Mouse (Mus musculus) liver, embryonic 12.5 days (tissue): ENCODE data around the gene Sgtb. TPM values are rescaled to one million over a fixed set of nuclear protein-coding genes. Genes with fewer than 3 reads are reported as not detected.

Experiments used
- ATAC-seq: fragments of 200-750 bp; cut with Nextera tagmentation; 2 replicates; pipeline ENCODE4 v1.8.0; 2017; ENCODE audit warnings: moderate number of reproducible peaks, mild to moderate bottlenecking, moderate library complexity
- H3K27ac ChIP-seq: fragments of 300-500 bp; sonication (generic); 2 replicates; pipeline ENCODE4 v1.5.1; 2016; ENCODE audit warnings: mild to moderate bottlenecking
- H3K27me3 ChIP-seq: fragments of 300-500 bp; sonication (generic); replicated peaks from 2 replicates; pipeline ENCODE4 v1.6.1; 2016; ENCODE audit warnings: mild to moderate bottlenecking, moderate library complexity
- H3K36me3 ChIP-seq: fragments of 300-500 bp; sonication (generic); 2 replicates; pipeline ENCODE4 v1.6.1; 2016; ENCODE audit warnings: mild to moderate bottlenecking, moderate library complexity
- H3K4me1 ChIP-seq: fragments of 300-500 bp; sonication (generic); 2 replicates; pipeline ENCODE4 v1.6.1; 2016
- H3K4me2 ChIP-seq: fragments of 300-500 bp; sonication (generic); 2 replicates; pipeline ENCODE4 v1.6.1; 2016; ENCODE audit warnings: mild to moderate bottlenecking, moderate library complexity
- H3K4me3 ChIP-seq: fragments of 300-500 bp; sonication (generic); 2 replicates; pipeline ENCODE4 v1.5.1; 2016; ENCODE audit warnings: mild to moderate bottlenecking, moderate library complexity
- H3K9ac ChIP-seq: fragments of 300-500 bp; sonication (generic); 2 replicates; pipeline ENCODE4 v1.6.1; 2016; ENCODE audit warnings: mild to moderate bottlenecking, moderate library complexity
- H3K9me3 ChIP-seq: fragments of 300-500 bp; sonication (generic); replicated peaks from 2 replicates; pipeline ENCODE4 v1.6.1; 2016; ENCODE audit warnings: mild to moderate bottlenecking, moderate library complexity
- WGBS: fragments of 180-500 bp; shearing (Covaris S2); methylation state at CpG from one replicate; pipeline ENCODE4 v1.1.7; 2016; ENCODE audit not compliant: insufficient replicate concordance; 5-methylcytosine and 5-hydroxymethylcytosine counted together
- polyA plus RNA-seq: library from polyadenylated mRNA; unstranded; fragments of >200 nt; fragmentation: Nextera tagmentation; extraction: Ambion mirVana; gene quantifications from 2 replicates; pipeline ENCODE4 v1.2.1, GENCODE M21; 2016

Gene Sgtb
- 1.1 TPM in 2 replicates for polyA plus RNA-seq

- Histone ChIP-seq H3K9me3 (no peaks in the 10 kb centered on the region), H3K27me3 (peaks cover 26% of the 10 kb centered on the region), H3K9ac (peak within 1 kb of the TSS; percentile 75), H3K4me3 (peak within 1 kb of the TSS; percentile 73), H3K4me2 (peak within 1 kb of the TSS; percentile 99), H3K36me3 (peaks cover 1% of the 10 kb centered on the region), H3K4me1 (peaks cover 18% of the 10 kb centered on the region), H3K27ac (peak within 1 kb of the TSS; percentile 69; the same call in 1 of the 2 replicates)
- peak; percentile 98 for ATAC-seq
- WGBS, result 2% methylated on average over 31 of the region's 44 CpGs
These were observed at the start of gene Sgtb, which contains the start of gene Nln for GRCm38 (mm10) chr13:104109288-104109815. Gene Sgtb, plus strand, starts transcription at chr13:104109741. Gene Nln, minus strand, starts transcription at chr13:104109614.

- H3K4me2 ChIP-seq, result no peak overlapping the region
- H3K4me1 ChIP-seq, result 0 out of 2 replicates have a peak, but pooled peaks cover 5% of the 10 kb centered on the region
- ATAC-seq, result no peak
- WGBS, result 82% methylated on average over 1 of the region's 1 CpGs
- peaks cover 9% of the 10 kb centered on the region; the same call in 1 of the 2 replicates for H3K36me3 ChIP-seq
- H3K27ac ChIP-seq, result no peak overlapping the region
- no peaks in the 10 kb centered on the region for H3K9me3 ChIP-seq
- H3K27me3 ChIP-seq, result no peaks in the 10 kb centered on the region
- no peak overlapping the region for H3K9ac ChIP-seq
- H3K4me3 ChIP-seq, result no peak overlapping the region
These were observed 49.3 kb upstream of the Sgtb start for GRCm38 (mm10) chr13:104060231-104060630.

- WGBS, result 71% methylated on average over 2 of the region's 2 CpGs
- H3K4me3 ChIP-seq, result no peak overlapping the region
- H3K36me3 ChIP-seq, result peaks cover 7% of the 10 kb centered on the region; the same call in 1 of the 2 replicates
These were observed 47.4 kb upstream of the Sgtb start for GRCm38 (mm10) chr13:104061975-104062750.

GRCm38 (mm10) chr13:104063061-104063460 lies 46.5 kb upstream of the Sgtb start:
- Histone ChIP-seq H3K27ac (no peak overlapping the region), H3K9me3 (no peaks in the 10 kb centered on the region), H3K27me3 (no peaks in the 10 kb centered on the region), H3K4me1 (0 out of 2 replicates have a peak, but pooled peaks cover 5% of the 10 kb centered on the region), H3K4me3 (no peak overlapping the region), H3K9ac (no peak overlapping the region), H3K4me2 (no peak overlapping the region), H3K36me3 (peaks cover 8% of the 10 kb centered on the region; the same call in 1 of the 2 replicates)
- 85% methylated on average over 9 of the region's 9 CpGs for WGBS
- ATAC-seq, result no peak

More at GRCm38 (mm10) chr13:104061975-104062750, 47.4 kb upstream of the Sgtb start:
- Histone ChIP-seq H3K27me3 (no peaks in the 10 kb centered on the region), H3K9ac (no peak overlapping the region), H3K4me1 (0 out of 2 replicates have a peak, but pooled peaks cover 5% of the 10 kb centered on the region), H3K4me2 (no peak overlapping the region), H3K9me3 (no peaks in the 10 kb centered on the region), H3K27ac (no peak overlapping the region)
- ATAC-seq, result no peak

- Histone ChIP-seq H3K9me3 (no peaks in the 10 kb centered on the region), H3K9ac (no peak overlapping the region), H3K27ac (no peak overlapping the region), H3K36me3 (peaks cover 16% of the 10 kb centered on the region), H3K27me3 (no peaks in the 10 kb centered on the region), H3K4me1 (no peaks in the 10 kb centered on the region), H3K4me2 (no peak overlapping the region), H3K4me3 (no peak overlapping the region)
- WGBS, result 66% methylated on average over 2 of the region's 2 CpGs
- ATAC-seq, result no peak
These were observed 43.7 kb upstream of the Sgtb start for GRCm38 (mm10) chr13:104065649-104066347.

GRCm38 (mm10) chr13:104069216-104069615 lies 40.3 kb upstream of the Sgtb start:
- Histone ChIP-seq H3K9me3 (no peaks in the 10 kb centered on the region), H3K4me1 (peaks cover 4% of the 10 kb centered on the region), H3K4me3 (no peak overlapping the region), H3K4me2 (no peak overlapping the region), H3K9ac (no peak overlapping the region), H3K27me3 (no peaks in the 10 kb centered on the region), H3K36me3 (peaks cover 22% of the 10 kb centered on the region), H3K27ac (no peak overlapping the region)
- 82% methylated on average over 11 of the region's 11 CpGs for WGBS
- no peak for ATAC-seq

GRCm38 (mm10) chr13:104070703-104071102 lies 38.8 kb upstream of the Sgtb start:
- H3K9ac ChIP-seq, result no peak overlapping the region
- 66% methylated on average over 3 of the region's 3 CpGs for WGBS
- H3K27ac ChIP-seq, result no peak overlapping the region
- no peaks in the 10 kb centered on the region for H3K27me3 ChIP-seq
- H3K4me2 ChIP-seq, result no peak overlapping the region
- no peaks in the 10 kb centered on the region for H3K9me3 ChIP-seq
- peaks cover 22% of the 10 kb centered on the region for H3K36me3 ChIP-seq
- no peak for ATAC-seq
- H3K4me1 ChIP-seq, result peaks cover 12% of the 10 kb centered on the region
- H3K4me3 ChIP-seq, result no peak overlapping the region

- peaks cover 12% of the 10 kb centered on the region for H3K4me1 ChIP-seq
- 84% methylated on average over 9 of the region's 9 CpGs for WGBS
- H3K27ac ChIP-seq, result no peak overlapping the region
- H3K27me3 ChIP-seq, result no peaks in the 10 kb centered on the region
- H3K9ac ChIP-seq, result no peak overlapping the region
- H3K9me3 ChIP-seq, result no peaks in the 10 kb centered on the region
- ATAC-seq, result no peak
- H3K4me3 ChIP-seq, result no peak overlapping the region
- H3K4me2 ChIP-seq, result no peak overlapping the region
- peaks cover 22% of the 10 kb centered on the region for H3K36me3 ChIP-seq
These were observed 37.2 kb upstream of the Sgtb start for GRCm38 (mm10) chr13:104072351-104072750.

GRCm38 (mm10) chr13:104074230-104074629 lies 35.3 kb upstream of the Sgtb start:
- 41% methylated on average over 8 of the region's 8 CpGs for WGBS
- no peak overlapping the region for H3K4me2 ChIP-seq
- no peak overlapping the region for H3K4me3 ChIP-seq
- peaks cover 12% of the 10 kb centered on the region for H3K4me1 ChIP-seq
- H3K27me3 ChIP-seq, result no peaks in the 10 kb centered on the region
- peak; percentile 42 for ATAC-seq
- no peak overlapping the region for H3K9ac ChIP-seq
- H3K9me3 ChIP-seq, result no peaks in the 10 kb centered on the region
- H3K36me3 ChIP-seq, result peaks cover 10% of the 10 kb centered on the region
- H3K27ac ChIP-seq, result no peak overlapping the region

- WGBS, result 58% methylated on average over 10 of the region's 10 CpGs
- peaks cover 6% of the 10 kb centered on the region for H3K36me3 ChIP-seq
- no peaks in the 10 kb centered on the region for H3K9me3 ChIP-seq
- H3K4me2 ChIP-seq, result no peak overlapping the region
- no peak overlapping the region for H3K4me3 ChIP-seq
- ATAC-seq, result peak; percentile 27; the same call in 1 of the 2 replicates
- no peaks in the 10 kb centered on the region for H3K27me3 ChIP-seq
- no peak overlapping the region for H3K27ac ChIP-seq
- H3K4me1 ChIP-seq, result peaks cover 12% of the 10 kb centered on the region
- no peak overlapping the region for H3K9ac ChIP-seq
These were observed 34.8 kb upstream of the Sgtb start for GRCm38 (mm10) chr13:104074731-104075130.

GRCm38 (mm10) chr13:104076993-104077392 lies 32.5 kb upstream of the Sgtb start:
- H3K4me2 ChIP-seq, result no peak overlapping the region
- no peak overlapping the region for H3K4me3 ChIP-seq
- no peaks in the 10 kb centered on the region for H3K9me3 ChIP-seq
- no peak overlapping the region for H3K9ac ChIP-seq
- H3K27me3 ChIP-seq, result no peaks in the 10 kb centered on the region
- WGBS, result 79% methylated on average over 6 of the region's 6 CpGs
- peaks cover 6% of the 10 kb centered on the region for H3K36me3 ChIP-seq
- no peak overlapping the region for H3K27ac ChIP-seq
- peaks cover 12% of the 10 kb centered on the region for H3K4me1 ChIP-seq
- ATAC-seq, result no peak

- Histone ChIP-seq H3K36me3 (no peaks in the 10 kb centered on the region), H3K27me3 (no peaks in the 10 kb centered on the region), H3K9me3 (no peaks in the 10 kb centered on the region), H3K4me2 (no peak overlapping the region), H3K27ac (no peak overlapping the region), H3K4me3 (no peak overlapping the region), H3K9ac (no peak overlapping the region), H3K4me1 (0 out of 2 replicates have a peak, but pooled peaks cover 3% of the 10 kb centered on the region)
- ATAC-seq, result no peak
- WGBS, result 88% methylated on average over 7 of the region's 7 CpGs
These were observed 27.0 kb upstream of the Sgtb start for GRCm38 (mm10) chr13:104082504-104082903.
